Mouse (Mus musculus): ENCODE measurements at regions not wholly inside any gene's neighbourhood (a gene's known extent, or its start where the extent isn't known, plus 50 kb on each side); places are given as distances from the start of the nearest gene placed in this dataset.

GRCm38 (mm10) chr3:3014978-3015377 is 2735.6 kb upstream of the Gm8797 start:
- TF ChIP-seq CTCF (IDR thresholded peaks at IDR 0.05; ENCODE audit: extremely low read depth, insufficient read depth, insufficient read length, insufficient replicate concordance) (no peak), POLR2A (IDR thresholded peaks at IDR 0.05; ENCODE audit: low read depth, low read length) (no peak)
